Mouse (Mus musculus): Measurements from ENCODE around the gene Srgap3.

The Srgap3 gene

DNA sequence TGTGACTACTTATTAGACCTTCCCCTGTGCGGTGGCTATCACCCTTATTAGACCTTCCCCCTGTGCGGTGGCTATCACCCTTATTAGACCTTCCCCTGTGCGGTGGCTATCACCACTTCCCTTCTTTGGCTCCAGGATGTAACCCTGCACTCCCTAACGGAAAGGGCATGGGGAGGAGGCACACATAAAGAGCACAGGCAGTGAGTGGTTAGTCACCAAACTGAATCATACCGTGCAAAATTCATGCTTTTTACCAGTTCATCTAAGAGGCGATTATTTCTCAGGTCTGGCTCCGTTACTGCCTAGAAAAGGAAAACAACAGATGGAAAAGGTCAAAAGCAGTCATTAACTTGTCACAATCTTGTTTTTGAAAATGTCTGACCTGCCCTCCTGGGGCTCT, 260.6 kb downstream of the Srgap3 start:
- DNase-seq (ENCODE audit: low read depth, low spot score) = no peak

DNA sequence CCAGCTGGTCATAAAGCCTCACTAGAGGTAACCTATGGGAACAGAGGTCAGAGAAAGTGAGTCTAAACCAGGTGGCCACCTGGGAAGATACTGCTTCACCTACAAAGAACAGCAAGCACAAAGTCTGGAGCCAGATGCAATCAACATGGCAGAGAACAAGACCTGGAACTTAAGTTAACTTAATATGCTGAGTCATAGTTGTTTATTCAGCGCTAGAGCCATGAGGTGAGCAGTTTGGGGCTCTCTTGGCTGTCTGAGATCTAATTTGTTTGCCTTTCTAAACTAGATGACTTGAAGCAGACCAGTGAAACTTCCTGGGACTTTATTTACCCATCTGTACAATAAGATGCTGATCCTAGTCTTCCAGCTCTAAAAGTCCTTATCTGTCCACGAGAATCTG, 263.0 kb downstream of the Srgap3 start:
- no peak for DNase-seq (ENCODE audit: low read depth, low spot score)
